Mouse (Mus musculus) heart, adult 18-20 months (tissue): ENCODE measurements around the gene Cdkal1. TPM values are rescaled to one million over a fixed set of nuclear protein-coding genes. Genes with fewer than 3 reads are reported as not detected.

ENCODE experiments used
- DNase-seq, 2 experiments: peaks; one replicate each; pipeline ENCODE4 v3.0.0; 2021 to 2022; ENCODE audit warnings: mixed read lengths in 1 of 2
- total RNA-seq, 2 experiments: library from RNA; stranded (reverse); gene quantifications; 2 replicates each; pipeline ENCODE4 v1.2.3; 2021

Gene Cdkal1
- total RNA-seq, 2 experiments from 2014 or later, result 25.8 to 32.5 TPM

DNA sequence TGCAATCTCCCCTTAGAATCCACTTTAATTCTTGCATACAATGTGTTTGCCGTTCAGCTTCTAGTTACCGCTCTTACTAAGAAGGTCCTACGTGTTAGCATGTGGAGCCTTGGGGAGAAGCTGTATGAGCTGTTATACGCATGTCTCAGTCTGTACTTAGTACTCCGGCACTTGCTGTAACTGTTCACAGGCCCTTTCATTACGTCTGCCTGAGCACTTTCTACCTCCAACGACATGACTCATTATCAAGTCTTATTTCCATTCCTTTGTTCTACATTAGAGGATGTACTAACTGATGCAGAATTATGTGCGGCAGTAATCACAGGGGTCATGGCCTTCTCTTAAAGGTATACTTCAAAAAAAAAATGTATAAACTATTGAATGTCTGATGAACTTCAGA, 89.1 kb downstream of the Cdkal1 start:
- no peak for DNase-seq

DNA sequence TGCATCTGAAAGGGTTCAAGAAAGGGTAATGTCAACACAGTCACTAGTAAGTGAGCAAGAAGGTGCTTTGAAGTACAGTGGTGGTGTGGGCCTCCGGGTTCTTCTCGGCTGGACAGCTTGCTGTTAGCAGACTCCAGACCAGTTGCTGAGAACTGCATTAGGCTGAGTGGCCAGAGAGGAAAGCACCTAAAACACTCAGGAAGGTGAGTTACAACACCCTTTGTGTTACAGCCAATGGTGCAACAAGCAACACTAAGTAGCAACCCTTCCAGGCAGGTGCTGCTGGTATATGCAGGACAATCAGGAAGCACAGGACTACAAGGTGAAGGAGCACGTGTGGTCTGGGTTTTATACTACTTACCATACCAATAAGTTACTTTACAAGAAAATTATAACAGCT, 90.2 kb downstream of the Cdkal1 start:
- no peak for DNase-seq

DNA sequence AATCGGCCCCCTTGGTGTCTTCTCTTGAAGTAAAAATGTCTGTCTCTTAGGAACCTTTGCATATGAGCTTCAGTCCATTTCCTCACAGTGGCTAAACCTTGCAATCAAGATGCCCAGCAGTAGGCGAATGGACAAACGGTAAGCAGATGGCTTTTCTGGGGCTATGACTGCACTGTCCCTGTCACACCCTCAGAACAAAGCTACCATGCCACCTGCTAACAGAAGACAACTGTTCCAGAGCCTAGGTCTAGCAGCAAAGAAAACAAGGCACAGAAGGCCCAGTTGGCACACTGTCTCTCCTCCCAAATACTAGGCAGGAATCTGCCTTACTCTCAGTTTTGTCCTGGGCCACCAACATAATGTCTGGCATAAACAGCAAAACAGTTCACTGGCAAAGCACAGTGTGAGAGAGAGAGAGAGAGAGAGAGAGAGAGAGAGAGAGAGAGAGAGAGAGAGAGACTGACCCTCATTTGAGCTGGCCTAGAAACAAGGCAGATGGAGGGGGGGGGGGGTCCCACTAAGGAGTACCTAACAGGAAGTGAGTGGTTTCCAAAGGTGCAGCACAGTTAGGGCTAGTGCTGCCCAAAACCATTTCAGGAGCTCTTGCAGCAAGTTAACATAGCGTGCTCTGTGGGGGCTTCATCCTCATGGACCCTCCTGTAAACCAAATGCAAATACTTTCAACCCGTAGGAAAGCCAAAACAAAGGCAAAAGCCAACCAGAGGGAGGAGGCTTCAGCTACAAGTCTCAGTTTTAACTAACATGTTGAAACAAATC, 95.6 kb downstream of the Cdkal1 start:
- DNase-seq, result no peak

DNA sequence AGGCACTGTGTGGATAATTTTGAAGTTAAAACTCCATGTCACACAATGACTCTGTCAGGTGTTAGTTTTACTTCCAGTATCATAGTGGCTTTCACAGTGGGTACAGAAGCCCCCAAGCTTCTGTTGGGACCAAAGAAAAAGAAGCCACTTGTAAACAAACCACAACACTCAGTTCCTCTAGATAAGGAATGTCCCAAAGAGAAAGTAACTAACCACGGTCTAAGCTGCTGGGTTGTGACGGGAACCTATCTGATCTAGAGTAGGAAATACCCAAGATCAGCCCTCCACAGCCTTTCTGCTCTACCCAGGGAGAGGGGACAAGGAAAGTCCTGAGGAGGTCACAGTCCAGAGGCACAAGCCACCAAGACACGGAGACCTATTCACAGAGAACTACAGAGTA, 99.4 kb downstream of the Cdkal1 start:
- no peak for DNase-seq

DNA sequence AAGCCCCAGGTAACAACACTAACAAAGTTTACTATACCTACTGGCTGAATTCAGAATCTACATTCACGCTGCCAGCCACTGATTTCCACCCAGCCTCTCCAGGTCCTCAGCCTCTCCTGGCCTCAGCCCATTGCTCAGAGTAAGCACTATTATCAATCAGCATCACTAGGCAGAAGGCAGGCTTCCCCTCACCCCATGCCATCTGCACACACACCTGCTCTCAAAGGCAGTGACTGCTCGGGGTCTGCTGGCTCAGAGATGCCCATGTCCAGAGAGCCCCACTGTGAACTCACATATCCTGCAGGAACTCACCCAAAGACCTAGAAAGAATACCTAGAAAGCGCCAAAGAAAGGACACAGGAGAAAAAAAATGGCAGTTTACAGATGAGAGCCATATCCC, 102.2 kb downstream of the Cdkal1 start:
- no peak for DNase-seq

DNA sequence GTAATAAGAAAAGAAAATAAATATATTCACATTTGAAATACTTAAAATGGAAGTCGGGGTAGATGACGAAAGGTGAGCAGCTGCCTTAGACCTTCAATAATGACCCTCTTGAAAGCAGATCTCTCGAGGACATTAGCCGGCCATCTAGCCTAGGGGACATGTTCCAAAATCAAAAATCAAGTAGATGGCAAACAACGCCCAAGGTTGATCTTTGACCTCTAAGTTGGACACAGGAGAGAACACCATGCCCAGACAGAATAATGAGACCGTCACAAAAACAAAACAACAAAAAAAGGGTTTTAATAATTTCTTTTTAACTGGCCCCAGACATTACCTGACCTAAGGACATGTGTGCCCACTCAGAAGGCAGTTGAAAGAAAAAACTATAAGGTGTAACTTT, 103.4 kb downstream of the Cdkal1 start:
- DNase-seq, result no peak

DNA sequence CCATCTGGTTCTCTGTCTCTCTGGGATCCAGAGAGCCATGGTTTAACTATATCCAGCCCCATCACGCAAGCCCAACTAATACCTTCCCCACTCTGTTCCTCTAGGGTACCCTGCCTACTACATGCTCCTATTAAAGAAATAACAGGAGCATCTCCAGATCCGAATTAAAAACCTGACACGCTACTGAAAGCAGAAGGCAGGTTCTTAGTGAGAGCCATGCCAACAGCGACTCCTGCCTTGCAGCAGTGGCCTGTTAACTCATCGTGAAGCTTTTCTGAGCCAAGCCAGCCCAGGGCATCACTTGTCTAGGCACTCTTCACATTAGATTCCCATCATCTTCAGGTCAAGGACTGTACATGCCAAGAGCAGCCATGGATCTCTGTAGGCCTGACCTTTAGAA, 104.3 kb downstream of the Cdkal1 start:
- no peak for DNase-seq

DNA sequence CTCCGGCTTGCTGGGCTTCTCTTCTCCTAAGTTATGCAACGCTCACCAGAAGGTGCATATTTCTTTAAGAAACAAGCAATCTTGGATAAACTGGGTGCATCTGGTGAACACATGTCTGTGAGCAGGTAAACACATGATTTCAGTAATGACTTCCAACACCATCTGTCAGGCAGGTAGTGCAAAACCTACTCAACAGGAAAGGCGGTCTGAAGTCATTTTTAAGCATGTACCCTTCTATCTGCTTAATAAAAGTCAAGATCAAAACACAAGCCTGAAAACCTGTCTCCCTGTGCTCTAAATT, 108.2 kb downstream of the Cdkal1 start:
- no peak for DNase-seq

DNA sequence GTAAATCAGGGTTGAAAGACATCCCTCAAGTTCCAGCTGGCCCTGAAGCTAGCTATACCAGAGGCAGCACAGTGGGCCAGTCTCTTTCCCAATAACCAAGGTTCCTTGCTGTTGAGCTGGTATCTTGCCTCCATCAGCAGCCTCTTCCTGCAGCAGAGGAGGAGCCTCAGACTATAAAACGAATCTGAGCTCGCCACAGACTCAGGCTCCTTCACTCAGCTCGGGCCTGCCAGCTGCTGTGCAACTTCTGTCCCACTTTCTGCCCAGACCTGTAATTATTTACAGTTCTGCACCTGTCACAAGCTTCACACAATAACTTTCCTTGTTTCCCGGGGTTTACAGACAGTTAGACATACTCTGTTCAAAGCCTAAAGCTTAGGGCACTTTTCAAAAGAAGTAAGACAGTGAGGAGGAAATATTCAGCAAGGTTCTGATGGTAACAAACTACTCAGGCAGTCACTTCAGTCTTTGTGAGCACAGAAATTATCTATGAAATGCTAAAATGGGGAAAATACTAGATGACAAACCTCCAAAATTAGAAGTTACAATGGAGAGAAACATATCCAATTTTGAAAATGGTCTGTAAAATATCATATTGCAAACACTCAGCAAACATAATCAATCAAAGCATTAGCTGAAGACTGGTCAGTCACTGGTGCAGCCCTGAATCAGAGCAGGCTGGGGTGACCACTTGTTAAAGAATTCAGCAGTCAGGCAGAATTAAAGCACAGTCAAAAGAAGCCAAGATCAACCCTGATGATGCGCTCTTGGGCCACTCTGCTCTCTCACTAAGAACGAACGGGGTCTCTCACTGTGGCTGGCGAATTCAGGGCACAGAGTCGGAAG, 108.8 kb downstream of the Cdkal1 start:
- DNase-seq, result no peak

DNA sequence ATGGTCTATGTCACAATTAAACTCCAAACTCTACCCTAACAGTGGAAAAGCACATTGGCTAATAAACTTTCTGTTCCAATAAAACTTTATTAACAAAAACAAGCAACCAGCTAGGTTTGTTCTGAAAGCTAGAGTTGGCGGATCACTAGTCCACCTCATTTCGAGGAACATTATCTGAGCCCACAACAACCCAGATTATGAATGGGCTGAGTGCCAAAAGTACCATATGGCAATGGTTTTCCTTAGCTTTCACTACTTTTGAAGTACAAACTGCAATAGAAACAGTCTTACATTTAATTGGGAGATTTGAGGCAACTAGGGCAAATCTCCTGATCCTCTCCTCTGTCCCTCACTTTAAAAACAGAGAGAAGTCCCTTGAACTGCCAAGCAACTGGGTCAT, 110.4 kb downstream of the Cdkal1 start:
- no peak for DNase-seq

DNA sequence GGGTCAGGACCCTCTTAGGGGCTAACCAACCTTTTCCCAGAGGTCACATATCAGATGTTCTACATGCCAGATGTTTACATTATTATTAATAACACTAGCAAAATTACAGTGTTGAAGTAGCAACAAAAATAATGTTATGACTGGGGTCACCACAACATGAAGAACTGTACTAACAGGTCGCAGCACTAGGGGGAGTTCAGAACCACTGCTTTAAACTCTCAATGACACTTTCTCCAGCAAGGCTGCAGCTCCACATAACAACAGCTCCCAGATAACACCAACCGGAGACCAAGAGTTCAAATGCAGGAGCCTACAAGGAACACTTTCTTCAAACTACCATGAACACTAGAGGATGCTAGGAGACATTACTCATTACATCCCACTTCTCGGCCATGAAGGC, 111.3 kb downstream of the Cdkal1 start:
- no peak for DNase-seq

DNA sequence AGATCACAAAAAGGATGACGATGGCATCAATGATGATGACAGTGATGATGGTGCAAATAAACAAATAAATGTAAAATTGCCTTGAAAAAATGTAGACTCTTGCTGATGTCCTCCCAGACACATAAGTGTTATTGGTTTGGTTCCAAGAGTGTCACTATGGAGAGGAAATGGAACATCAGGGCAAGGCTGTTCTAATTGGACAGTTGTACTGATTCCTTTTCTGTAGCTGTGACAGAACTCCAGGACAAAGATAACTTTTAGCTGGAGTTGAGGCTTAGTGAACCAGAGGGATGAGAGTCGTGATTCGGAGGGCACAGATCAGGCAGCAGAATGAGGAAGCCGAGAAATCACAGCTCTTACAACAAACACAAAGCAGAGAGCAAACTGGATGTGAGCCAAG, 111.7 kb downstream of the Cdkal1 start:
- no peak for DNase-seq

DNA sequence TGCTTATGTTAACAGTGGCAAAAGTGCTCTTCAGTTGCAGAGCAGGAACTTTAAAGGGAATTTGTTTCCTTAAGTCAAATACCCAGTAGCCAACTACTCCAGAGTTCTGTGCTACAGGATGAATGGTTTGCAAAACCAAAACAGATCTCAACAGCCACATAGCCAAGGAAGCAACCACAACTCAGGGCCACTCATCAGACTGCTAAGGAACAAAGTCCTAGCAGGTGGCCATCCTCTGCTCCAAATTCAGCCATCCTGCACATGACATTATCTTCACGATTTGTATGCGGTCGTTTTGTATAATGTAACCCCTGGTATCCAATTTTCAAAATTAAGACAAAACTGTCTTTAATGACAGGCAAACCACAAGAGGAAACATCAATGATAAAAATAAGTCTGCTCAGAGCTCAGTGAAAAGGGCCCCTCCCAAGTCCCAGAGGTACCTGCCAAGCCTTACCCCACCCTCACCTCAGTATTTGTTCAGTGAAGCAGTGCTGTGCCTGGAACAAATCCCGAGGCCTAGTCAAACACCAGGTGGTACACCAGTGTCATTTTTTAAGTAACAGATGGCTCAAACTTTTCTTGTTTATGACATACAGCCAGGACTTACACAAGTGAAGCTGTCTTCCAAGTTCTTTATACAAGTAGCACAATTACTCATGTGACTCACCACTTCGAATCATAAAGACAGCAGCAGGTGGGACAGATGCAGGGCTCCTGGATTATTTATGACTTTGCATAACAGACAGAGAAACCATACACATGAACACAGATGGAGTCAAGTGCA, 117.6 kb downstream of the Cdkal1 start:
- DNase-seq, result no peak

DNA sequence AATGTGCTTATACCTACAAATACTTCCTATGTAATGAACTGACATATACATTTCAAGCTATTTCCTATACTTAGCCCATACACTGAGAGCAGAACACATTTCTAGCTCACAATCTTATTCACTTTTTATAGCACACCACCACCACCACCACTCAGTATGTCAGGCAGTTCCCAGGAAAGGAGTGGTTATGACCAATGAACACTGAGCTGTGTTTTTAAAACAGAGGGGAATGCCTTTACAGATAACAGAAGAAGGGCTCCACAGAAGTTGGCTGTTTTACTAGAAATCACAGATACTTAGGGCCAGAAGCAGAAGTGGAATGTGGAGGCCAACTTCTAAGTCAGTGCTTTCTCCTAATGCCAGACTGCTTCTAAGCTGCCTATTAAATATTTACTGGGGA, 121.0 kb downstream of the Cdkal1 start:
- DNase-seq, result no peak

DNA sequence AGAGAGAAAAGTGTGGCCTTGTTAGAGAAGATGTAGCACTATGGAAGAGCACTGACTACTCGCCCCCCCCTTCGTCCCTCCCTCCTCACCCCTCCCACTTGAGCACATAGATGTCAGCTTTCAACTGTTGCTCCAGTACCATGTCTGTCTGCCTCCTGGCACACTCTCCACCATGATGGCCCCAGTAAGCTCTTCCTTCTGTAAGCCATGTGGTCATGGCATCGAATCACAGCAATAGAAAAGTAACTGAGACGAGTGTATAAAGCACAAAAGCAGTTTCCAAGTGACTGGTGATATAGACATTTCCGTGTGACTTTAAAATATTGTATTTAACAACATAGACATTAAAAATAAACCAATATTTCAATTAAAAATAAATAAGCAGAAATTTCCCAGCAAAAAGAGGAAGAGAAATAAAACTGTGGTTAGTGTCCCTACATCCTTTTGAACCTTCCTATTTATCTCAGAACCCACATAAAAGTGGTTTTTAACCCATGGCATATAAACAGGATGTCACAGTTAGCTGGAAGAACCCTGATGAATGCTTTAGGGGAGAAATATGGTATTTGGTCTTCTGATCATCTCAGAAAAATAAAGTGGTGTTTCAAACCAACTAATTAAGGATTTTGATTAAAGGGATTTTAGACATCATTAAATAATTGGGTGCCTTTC, 129.2 kb downstream of the Cdkal1 start:
- DNase-seq, result no peak

DNA sequence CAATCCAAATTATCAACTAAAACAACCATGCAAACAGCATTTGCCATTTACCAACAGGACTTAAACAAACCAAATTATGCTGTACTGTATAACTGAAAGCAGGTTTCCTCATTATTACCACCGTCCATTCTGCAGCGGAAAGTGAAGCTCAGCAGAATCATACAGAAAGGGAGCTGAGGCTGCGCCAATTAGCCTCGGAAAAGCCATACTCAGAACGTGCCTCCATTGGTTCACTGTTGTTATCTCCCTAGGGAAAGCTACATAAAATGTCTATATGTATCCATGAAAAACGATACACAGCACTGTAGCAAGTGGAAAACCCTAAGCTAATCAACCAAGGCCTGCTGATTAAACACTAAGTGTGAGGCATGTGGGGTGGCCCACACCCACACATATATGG, 130.6 kb downstream of the Cdkal1 start:
- no peak for DNase-seq

DNA sequence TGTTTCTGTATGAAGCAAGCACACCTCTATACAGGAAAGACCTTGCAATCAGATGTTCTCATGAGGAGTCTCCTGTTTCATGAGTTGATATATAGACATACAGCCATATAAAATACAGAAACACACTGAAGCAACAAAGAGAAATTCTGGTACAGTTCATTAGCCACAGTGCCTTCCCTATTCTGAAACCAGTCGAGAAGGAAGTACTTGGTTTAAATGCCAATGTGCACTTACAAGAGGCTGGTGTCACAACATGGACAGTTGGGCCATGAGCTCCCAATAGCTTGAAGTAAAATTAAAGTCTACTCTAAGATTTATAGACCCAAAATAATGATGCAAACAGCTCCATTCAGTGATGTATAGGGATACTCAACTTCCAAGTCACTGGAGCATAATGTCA, 132.3 kb downstream of the Cdkal1 start:
- no peak for DNase-seq

DNA sequence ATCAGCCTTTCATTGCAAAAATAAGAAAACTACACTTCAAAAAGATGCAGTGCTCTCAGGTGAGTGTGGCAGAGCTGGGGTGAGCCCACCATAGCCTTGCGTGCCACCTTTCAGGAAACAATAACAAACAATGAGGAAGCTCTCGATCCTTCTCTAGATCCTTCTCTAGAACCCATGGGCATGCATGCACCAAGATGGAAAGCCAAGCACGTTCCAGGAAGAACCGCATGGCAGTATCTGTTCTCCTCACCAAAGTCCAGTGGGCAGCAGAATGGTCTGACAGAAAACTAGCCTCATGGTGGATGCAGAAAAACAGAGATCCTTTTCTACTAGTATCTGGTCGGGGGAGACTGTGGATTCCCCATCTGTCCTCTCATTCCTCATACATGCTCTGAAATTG, 134.3 kb downstream of the Cdkal1 start:
- no peak for DNase-seq

DNA sequence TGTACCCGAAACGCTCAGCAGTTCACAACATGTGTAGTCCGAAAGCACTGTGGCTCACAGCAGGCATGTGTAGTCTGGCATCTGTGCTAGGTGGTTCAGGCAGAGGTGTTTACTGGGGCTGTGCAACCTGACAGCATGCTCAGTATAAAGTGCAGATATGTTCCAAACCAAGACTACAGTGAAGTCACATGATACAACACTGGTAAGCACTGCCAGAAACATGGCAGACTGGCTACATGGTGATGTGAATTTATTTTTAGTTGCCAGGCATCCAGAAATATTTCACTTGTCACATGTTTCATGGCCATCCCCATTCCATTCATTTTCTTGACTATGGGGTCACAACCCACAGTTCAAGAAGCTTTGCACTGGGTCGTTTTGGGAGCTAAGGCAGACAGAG, 138.9 kb downstream of the Cdkal1 start:
- DNase-seq, result peak in 1 of 2 experiments; percentile 9

DNA sequence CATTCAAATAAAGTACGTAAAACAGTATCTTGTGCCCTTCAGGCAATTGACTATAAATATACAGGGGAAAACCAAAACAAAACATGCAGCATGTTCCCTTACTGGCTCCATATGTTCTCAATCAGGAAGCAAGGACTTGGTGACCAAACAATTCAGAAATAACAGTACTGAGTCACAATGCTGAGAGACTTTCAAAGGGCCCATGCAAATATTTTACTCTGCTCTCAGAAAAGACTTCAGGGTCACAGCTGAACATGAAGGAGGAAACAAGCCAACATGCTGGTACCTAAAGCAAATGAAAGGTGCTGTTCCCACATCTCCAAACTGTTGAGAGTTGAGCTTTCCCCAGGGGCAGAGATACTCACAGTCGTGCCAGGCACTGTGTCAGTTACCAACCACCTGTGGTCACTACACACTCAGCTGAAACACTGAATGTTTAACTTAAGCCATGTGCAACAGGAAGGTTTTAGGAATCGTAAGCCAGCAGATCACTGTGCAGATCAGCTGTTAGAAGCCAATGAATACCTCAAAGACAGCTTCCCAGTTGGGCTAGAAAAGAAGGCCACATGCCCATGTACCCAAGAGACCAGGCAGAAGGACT, 140.1 kb downstream of the Cdkal1 start:
- DNase-seq, result no peak

DNA sequence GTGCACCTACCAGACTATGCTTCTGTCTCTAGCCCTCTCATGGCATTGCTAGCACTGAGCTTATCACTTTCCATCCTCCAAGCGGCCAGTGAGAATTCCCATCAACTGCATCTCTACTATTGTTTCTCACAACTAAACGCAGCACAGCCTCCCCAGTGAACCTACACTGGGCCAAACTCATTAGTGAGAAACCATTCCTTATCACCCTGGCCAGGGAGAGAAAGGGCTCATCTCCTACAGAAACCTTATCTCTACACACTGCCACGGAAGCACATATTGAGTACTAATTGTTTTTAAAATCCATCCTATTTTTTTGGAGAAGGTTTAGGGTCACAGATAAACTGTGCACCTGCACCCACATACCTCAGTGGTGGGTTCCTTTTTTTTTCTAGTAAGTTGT, 147.9 kb downstream of the Cdkal1 start:
- DNase-seq, result no peak

DNA sequence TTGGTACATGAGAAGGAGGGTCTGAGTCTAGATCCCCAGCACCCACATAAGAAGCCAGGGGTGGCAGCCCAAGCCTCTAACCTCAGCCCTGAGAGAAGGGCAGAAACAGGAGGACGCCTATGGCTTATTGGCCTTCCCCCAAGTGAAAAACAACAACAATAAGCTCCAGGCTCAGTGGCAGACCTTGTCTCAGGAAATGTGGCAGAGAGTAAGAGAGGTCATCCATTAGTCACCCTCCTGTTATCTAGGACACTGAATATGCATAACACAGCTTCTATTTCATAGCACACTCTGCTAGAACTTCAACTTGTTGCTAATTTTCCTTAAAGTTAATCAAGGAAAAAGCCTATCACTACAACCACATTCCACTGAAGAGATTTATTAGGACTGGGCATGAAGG, 154.1 kb downstream of the Cdkal1 start:
- DNase-seq, result no peak
